Mouse (Mus musculus) spleen, postnatal 4 days (tissue): ENCODE data around the gene Olfr39.
"Not testable (repeated sequence)": the region's sequence is repeated elsewhere in the genome, so short reads cannot be mapped to it uniquely, and the experiment has no call there.

Source experiments
- DNase-seq, 2 experiments: peaks; one replicate each; pipeline ENCODE4 v3.0.0; 2022; ENCODE audit warnings: low spot score in 2 of 2

Olfr39 gene

DNA sequence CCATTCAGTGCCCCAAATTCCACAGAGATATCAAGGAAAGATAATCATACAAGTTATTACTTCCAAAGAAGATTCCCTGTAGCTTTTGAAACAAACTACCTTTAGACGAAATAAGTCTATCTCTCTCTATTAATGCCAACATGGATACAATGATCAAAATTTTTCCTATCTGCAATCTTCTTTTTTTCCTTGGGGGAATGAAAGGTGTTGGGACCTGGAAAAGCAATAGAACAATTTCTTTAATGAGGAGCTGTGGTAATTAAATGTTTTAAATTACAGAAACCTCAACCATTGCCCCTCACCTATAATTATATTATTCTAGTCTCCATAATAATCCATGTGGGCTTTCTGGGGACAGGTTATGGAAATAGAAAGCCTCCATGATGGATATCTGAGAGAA is at the start of gene Olfr39:
Gene Olfr39, plus strand, starts transcription at position 301 of the 400 bp plus-strand sequence.
- no peak for DNase-seq

DNA sequence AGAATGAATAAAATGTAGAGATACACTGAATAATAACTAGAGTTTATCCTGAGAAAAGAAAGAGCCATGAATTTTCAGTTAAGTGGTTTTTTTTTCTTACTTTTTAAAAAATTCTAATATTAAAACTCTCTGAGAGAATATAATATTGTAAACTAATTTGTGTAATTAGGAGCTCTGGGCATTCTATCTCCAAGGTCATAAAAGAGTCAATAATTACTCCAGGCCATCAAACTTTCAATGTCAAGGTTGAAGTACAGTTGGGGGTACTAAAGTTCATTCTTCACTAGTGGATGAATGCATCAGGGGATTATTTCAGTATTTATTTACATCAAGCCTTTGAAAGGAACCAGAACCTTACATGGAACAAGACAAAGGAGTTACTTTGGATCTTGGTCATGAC is 45.3 kb upstream of the Olfr39 start, which contains the start of gene Olfr872:
Gene Olfr872, plus strand, starts transcription at position 301 of the 400 bp plus-strand sequence.
- DNase-seq: no peak

DNA sequence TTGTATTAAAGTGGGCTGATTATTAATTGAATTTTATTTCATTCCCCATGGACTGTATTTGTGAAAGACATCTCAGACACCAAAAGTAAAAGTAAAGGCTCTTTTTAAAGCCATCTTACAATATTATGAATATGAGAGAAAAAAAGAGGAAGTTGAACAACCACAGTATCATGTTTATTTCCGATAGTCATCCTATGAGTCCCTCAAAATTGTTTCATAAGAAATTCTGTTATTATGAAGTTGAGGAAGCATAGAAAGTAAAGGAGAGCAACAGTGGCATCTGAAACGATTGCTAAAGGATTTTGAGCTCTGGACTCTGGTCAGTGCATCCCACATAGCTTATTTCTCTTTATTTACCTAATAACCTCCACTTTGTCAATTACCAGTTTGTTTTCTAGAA is 44.8 kb upstream of the Olfr39 start:
- no peak for DNase-seq

DNA sequence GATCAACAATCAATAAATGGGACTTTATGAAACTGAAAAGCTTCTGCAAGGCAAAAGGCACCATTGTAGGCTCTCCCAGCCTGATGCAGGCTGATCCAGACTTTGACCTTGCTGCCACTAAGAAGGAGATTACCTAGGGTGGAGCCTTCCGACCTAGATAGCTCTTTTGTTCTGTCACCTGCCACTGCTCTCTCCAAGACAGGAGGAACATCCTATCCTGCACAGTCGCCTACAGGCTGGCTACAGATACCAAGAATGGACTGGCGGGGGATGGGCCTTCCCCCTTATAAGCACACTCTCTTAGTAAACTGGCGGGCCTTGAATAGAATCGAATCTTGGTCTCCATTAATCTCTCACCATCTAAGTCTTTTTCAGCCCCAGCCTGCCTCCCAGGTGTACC is 13.4 kb downstream of the Olfr39 start:
- DNase-seq: not testable (repeated sequence)

DNA sequence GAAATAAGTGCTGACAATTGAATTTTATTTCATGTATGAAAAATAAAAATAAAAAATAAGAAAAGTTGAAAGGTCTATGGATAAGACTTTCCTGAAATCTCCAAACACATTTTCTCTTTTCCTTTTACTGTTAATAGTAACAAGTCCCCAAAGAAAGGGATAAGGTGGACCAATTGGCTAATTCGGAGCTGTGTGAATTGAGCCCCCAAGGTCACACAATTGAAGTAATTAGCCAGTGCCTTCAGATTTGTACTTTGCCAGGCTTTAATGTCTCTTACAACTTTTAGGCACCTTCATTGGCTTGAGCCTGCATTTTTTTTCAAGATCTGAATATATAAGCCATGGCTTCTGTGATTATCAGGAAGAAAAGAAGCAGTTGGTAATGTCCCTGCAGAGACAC is 16.1 kb downstream of the Olfr39 start, which contains the start of gene Olfr873:
Gene Olfr873, plus strand, starts transcription at position 301 of the 400 bp plus-strand sequence.
- DNase-seq: no peak

DNA sequence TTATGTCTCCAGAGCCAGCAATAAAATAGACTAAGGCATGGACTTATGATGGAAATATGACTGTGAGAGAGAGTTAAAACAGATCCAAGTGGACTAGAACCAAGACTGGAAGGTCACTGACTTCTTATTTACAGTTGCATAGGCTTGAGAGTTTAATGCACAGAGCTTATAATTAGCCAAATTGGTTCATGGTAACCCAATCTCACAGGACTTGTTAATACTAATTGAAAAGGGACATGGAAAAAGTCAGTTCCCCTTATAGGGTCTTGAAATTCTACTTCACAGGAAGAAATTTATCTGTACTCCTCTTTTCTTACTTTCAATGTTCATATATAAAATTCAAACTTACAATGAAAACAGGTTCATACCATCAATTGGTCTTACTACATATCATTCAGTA is 53.8 kb downstream of the Olfr39 start, which contains the start of gene Olfr18:
Gene Olfr18, minus strand, starts transcription at position 101 of the 400 bp plus-strand sequence.
- DNase-seq: no peak
